Mouse (Mus musculus): ENCODE data around the gene Lamc2.

Lamc2 gene

GRCm38 (mm10) chr1:153185828-153186803 is at the start of gene Lamc2:
TSS of gene Lamc2 (minus strand) at chr1:153186447.
- no peak for TF ChIP-seq GATA4 (IDR thresholded peaks at IDR 0.05; ENCODE audit: insufficient replicate concordance, low read length)

- TF ChIP-seq GATA4 (IDR thresholded peaks at IDR 0.05; ENCODE audit: insufficient replicate concordance, low read length): no peak
Measured at GRCm38 (mm10) chr1:153235576-153235975, 49.3 kb upstream of the Lamc2 start.

- TF ChIP-seq GATA4 (IDR thresholded peaks at IDR 0.05; ENCODE audit: insufficient replicate concordance, low read length): no peak
Measured at GRCm38 (mm10) chr1:153231681-153232080, 45.4 kb upstream of the Lamc2 start.

GRCm38 (mm10) chr1:153227916-153228315 is 41.7 kb upstream of the Lamc2 start:
- no peak for TF ChIP-seq GATA4 (IDR thresholded peaks at IDR 0.05; ENCODE audit: insufficient replicate concordance, low read length)

GRCm38 (mm10) chr1:153227096-153227495 is 40.8 kb upstream of the Lamc2 start:
- TF ChIP-seq GATA4 (IDR thresholded peaks at IDR 0.05; ENCODE audit: insufficient replicate concordance, low read length): no peak

GRCm38 (mm10) chr1:153225786-153226725 is 39.8 kb upstream of the Lamc2 start:
- no peak for TF ChIP-seq GATA4 (IDR thresholded peaks at IDR 0.05; ENCODE audit: insufficient replicate concordance, low read length)

- TF ChIP-seq GATA4 (IDR thresholded peaks at IDR 0.05; ENCODE audit: insufficient replicate concordance, low read length): no peak
Measured at GRCm38 (mm10) chr1:153224331-153224730, 38.1 kb upstream of the Lamc2 start.

GRCm38 (mm10) chr1:153219376-153219775 is 33.1 kb upstream of the Lamc2 start:
- TF ChIP-seq GATA4 (IDR thresholded peaks at IDR 0.05; ENCODE audit: insufficient replicate concordance, low read length): no peak

GRCm38 (mm10) chr1:153216516-153216915 is 30.3 kb upstream of the Lamc2 start:
- TF ChIP-seq GATA4 (IDR thresholded peaks at IDR 0.05; ENCODE audit: insufficient replicate concordance, low read length): no peak

GRCm38 (mm10) chr1:153215676-153216075 is 29.4 kb upstream of the Lamc2 start:
- TF ChIP-seq GATA4 (IDR thresholded peaks at IDR 0.05; ENCODE audit: insufficient replicate concordance, low read length): no peak

GRCm38 (mm10) chr1:153210992-153211391 is 24.7 kb upstream of the Lamc2 start:
- no peak for TF ChIP-seq GATA4 (IDR thresholded peaks at IDR 0.05; ENCODE audit: insufficient replicate concordance, low read length)

GRCm38 (mm10) chr1:153210198-153210597 is 24.0 kb upstream of the Lamc2 start:
- no peak for TF ChIP-seq GATA4 (IDR thresholded peaks at IDR 0.05; ENCODE audit: insufficient replicate concordance, low read length)

- TF ChIP-seq GATA4 (IDR thresholded peaks at IDR 0.05; ENCODE audit: insufficient replicate concordance, low read length): no peak
Measured at GRCm38 (mm10) chr1:153202195-153202594, 15.9 kb upstream of the Lamc2 start.

GRCm38 (mm10) chr1:153201448-153201847 is 15.2 kb upstream of the Lamc2 start:
- TF ChIP-seq GATA4 (IDR thresholded peaks at IDR 0.05; ENCODE audit: insufficient replicate concordance, low read length): no peak

GRCm38 (mm10) chr1:153197316-153197850 is 11.1 kb upstream of the Lamc2 start:
- TF ChIP-seq GATA4 (IDR thresholded peaks at IDR 0.05; ENCODE audit: insufficient replicate concordance, low read length): no peak

Data from liver, adult (tissue).